Mouse (Mus musculus): Measurements from ENCODE around the gene Son.

GRCm38 (mm10) chr16:91680656-91681055, 33.4 kb downstream of the Son start:
- TF ChIP-seq CTCF (IDR thresholded peaks at IDR 0.05; ENCODE audit: insufficient read depth, low read depth, low read length) (no peak), POLR2A (IDR thresholded peaks at IDR 0.05; ENCODE audit: insufficient read depth, low read depth, low read length) (no peak)

All from olfactory bulb, adult 2 months (tissue).